Mouse (Mus musculus) heart, postnatal 0 days (tissue): ENCODE measurements around the gene Dram1.

Source experiments
- CTCF ChIP-seq: IDR thresholded peaks from 2 replicates; pipeline ENCODE4 v1.5.1; 2016; ENCODE audit warnings: antibody characterized with exemption, control low read depth, low read depth
- EP300 ChIP-seq: IDR thresholded peaks from 2 replicates; pipeline ENCODE4 v1.6.1; 2016; ENCODE audit warnings: antibody characterized with exemption, low read depth

DNA sequence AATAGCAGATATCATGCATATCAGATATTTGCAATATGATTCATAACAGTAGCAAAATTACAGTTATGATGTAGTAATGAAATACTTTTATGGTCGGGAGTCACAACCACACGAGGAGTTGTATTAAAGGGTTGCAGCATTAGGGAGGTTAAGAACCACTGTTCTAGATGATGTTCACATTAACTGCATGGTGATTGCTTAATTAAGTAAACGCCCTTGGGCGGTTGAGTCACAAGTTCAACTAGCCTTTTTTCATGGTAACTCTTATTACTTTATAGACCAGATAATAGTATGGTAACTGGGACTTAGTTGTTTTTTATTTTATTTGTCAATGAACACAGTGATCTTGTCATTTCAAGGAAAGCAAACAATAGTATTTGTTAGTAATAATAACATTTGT lies 24.1 kb upstream of the Dram1 start:
- no peak for TF ChIP-seq CTCF
- TF ChIP-seq EP300, result no peak
